Mouse (Mus musculus) heart, embryonic 11.5 days (tissue): ENCODE measurements around the gene Sept8. TPM values are rescaled to one million over a fixed set of nuclear protein-coding genes. Genes with fewer than 3 reads are reported as not detected.

Source experiments
- ATAC-seq: fragments of 200-750 bp; cut with Nextera tagmentation; replicated peaks from 2 replicates; pipeline ENCODE4 v1.8.0; 2017; ENCODE audit warnings: moderate library complexity; ENCODE audit not compliant: insufficient number of reproducible peaks, low FRiP score, low TSS enrichment
- H3K27ac ChIP-seq: fragments of 300-500 bp; sonication (generic); 2 replicates; pipeline ENCODE4 v1.5.1; 2014; ENCODE audit warnings: mild to moderate bottlenecking, low read depth, low read length
- H3K27me3 ChIP-seq: fragments of 300-500 bp; sonication (generic); 2 replicates; pipeline ENCODE4 v1.6.1; 2014; ENCODE audit warnings: mild to moderate bottlenecking, low read length, mixed read lengths; ENCODE audit not compliant: control insufficient read depth, insufficient read depth
- H3K36me3 ChIP-seq: fragments of 300-500 bp; sonication (generic); 2 replicates; pipeline ENCODE4 v1.6.1; 2014; ENCODE audit warnings: mild to moderate bottlenecking, low read length, moderate library complexity, mixed read lengths; ENCODE audit not compliant: control insufficient read depth, insufficient read depth
- H3K4me1 ChIP-seq: fragments of 300-500 bp; sonication (generic); 2 replicates; pipeline ENCODE4 v1.6.1; 2014; ENCODE audit warnings: low read length; ENCODE audit not compliant: control insufficient read depth, insufficient read depth
- H3K4me2 ChIP-seq: fragments of 300-500 bp; sonication (generic); 2 replicates; pipeline ENCODE4 v1.6.1; 2014; ENCODE audit warnings: mild to moderate bottlenecking, moderate library complexity
- H3K4me3 ChIP-seq: fragments of 300-500 bp; sonication (generic); 2 replicates; pipeline ENCODE4 v1.5.1; 2014; ENCODE audit warnings: low read depth, low read length
- H3K9ac ChIP-seq: fragments of 300-500 bp; sonication (generic); 2 replicates; pipeline ENCODE4 v1.6.1; 2014; ENCODE audit warnings: mild to moderate bottlenecking, low read depth, low read length, moderate library complexity
- H3K9me3 ChIP-seq: fragments of 300-500 bp; sonication (generic); replicated peaks from 2 replicates; pipeline ENCODE4 v1.6.1; 2016; ENCODE audit warnings: low read length; ENCODE audit not compliant: control insufficient read depth
- WGBS: fragments of 180-500 bp; shearing (Covaris S2); extraction: QIAGEN DNeasy Blood & Tissue Kit; methylation state at CpG from one replicate; pipeline ENCODE4 v1.1.7; 2014; ENCODE audit not compliant: insufficient replicate concordance; 5-methylcytosine and 5-hydroxymethylcytosine counted together
- polyA plus RNA-seq: library from polyadenylated mRNA; unstranded; fragments of >200 nt; fragmentation: Nextera tagmentation; extraction: Ambion mirVana; gene quantifications from 2 replicates; pipeline ENCODE4 v1.2.1, GENCODE M21; 2014

Sept8 gene
- polyA plus RNA-seq, 1 experiment from 2014 or later, result 18.8 TPM

DNA sequence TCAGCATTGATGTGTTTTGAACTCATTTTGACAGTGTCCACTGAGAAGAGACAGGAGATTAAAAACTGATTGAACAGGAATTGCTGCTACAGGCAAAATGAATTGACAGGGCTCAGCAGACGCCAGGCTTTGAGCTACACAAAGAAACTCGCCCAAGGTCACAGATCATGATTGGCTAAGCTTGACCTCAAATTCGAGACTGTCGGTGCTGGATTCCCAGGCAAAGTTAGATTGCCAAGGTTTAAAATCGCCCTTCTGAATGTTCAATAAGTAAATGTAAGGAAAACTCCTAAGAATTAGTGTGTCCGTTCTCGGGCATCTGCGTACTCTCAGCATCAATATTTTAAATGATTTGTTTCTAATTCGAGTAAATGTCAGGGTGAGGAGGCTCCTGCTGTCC, 29.6 kb upstream of the Sept8 start:
- Histone ChIP-seq H3K27me3 (peaks cover 14% of the 10 kb centered on the region), H3K27ac (no peak overlapping the region), H3K36me3 (no peaks in the 10 kb centered on the region), H3K4me2 (no peak overlapping the region), H3K4me3 (no peak overlapping the region), H3K9me3 (no peaks in the 10 kb centered on the region), H3K9ac (no peak overlapping the region), H3K4me1 (peaks cover 21% of the 10 kb centered on the region)
- no peak for ATAC-seq
- 84% methylated on average over 9 of the region's 9 CpGs for WGBS

GRCm38 (mm10) chr11:53491954-53492401, 27.1 kb upstream of the Sept8 start:
- no peak for ATAC-seq
- Histone ChIP-seq H3K9me3 (no peaks in the 10 kb centered on the region), H3K27me3 (peaks cover 10% of the 10 kb centered on the region), H3K4me3 (no peak overlapping the region), H3K27ac (0 out of 2 replicates have a peak overlapping the region, but pooled peaks have one; percentile 15), H3K4me1 (peaks cover 17% of the 10 kb centered on the region), H3K36me3 (no peaks in the 10 kb centered on the region), H3K4me2 (no peak overlapping the region), H3K9ac (0 out of 2 replicates have a peak overlapping the region, but pooled peaks have one; percentile 2)
- 21% methylated on average over 8 of the region's 8 CpGs for WGBS

GRCm38 (mm10) chr11:53493243-53493955, 25.7 kb upstream of the Sept8 start:
- H3K27ac ChIP-seq, result 0 out of 2 replicates have a peak overlapping the region, but pooled peaks have one; percentile 41
- no peaks in the 10 kb centered on the region for H3K27me3 ChIP-seq
- 28% methylated on average over 3 of the region's 3 CpGs for WGBS
- H3K9me3 ChIP-seq, result no peaks in the 10 kb centered on the region
- H3K4me1 ChIP-seq, result peaks cover 12% of the 10 kb centered on the region
- no peak overlapping the region for H3K9ac ChIP-seq
- H3K4me3 ChIP-seq, result no peak overlapping the region
- H3K4me2 ChIP-seq, result no peak overlapping the region
- ATAC-seq, result no peak
- no peaks in the 10 kb centered on the region for H3K36me3 ChIP-seq

DNA sequence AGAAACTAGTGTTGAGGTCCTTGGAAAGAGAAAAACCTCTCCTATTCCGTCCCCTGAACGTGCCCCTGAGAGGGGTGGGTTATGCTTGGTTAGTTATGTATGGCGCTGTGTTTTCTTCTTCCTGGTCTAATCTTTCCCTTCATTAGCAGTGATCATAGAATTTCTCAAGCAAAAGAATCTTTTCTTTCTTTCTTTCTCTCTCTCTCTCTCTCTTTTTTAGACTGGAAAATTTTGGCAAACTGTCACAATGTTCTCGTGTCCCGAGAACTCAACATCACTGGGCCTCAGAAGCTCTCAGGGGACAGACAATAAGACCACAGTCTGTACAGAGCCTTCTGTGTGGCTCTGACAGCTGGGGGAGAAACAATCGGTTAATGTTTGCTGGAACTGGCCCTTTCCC, 23.6 kb upstream of the Sept8 start:
- Histone ChIP-seq H3K9me3 (no peaks in the 10 kb centered on the region), H3K36me3 (no peaks in the 10 kb centered on the region), H3K4me1 (peaks cover 12% of the 10 kb centered on the region), H3K4me3 (no peak overlapping the region), H3K27me3 (no peaks in the 10 kb centered on the region), H3K27ac (no peak overlapping the region), H3K4me2 (no peak overlapping the region), H3K9ac (no peak overlapping the region)
- WGBS, result 63% methylated on average over 6 of the region's 6 CpGs
- no peak for ATAC-seq

DNA sequence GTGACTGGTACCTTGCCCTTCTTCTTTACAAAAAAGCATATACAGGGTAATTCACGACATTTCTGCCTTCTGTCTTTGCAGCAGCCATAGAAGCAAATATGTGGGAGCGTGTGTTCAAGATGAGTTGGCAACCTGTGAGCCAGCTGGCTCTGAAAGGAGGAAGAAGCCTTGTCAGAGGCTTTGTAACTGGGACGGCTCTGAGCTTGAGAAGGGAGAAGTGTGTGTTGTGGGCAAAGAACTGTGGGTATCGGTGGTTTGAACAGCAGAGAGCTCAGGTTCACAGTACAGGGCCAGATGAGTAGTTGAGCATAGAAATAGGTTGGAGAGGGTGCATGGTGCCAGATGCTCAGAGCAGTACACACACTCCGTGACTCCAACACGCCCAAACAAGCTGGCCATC, 22.1 kb upstream of the Sept8 start:
- H3K4me1 ChIP-seq, result peaks cover 8% of the 10 kb centered on the region
- no peak for ATAC-seq
- WGBS, result 80% methylated on average over 6 of the region's 6 CpGs
- H3K4me2 ChIP-seq, result no peak overlapping the region
- no peak overlapping the region for H3K4me3 ChIP-seq
- H3K36me3 ChIP-seq, result no peaks in the 10 kb centered on the region
- no peaks in the 10 kb centered on the region for H3K27me3 ChIP-seq
- H3K27ac ChIP-seq, result no peak overlapping the region
- no peaks in the 10 kb centered on the region for H3K9me3 ChIP-seq
- H3K9ac ChIP-seq, result no peak overlapping the region

- WGBS, result 8% methylated on average over 11 of the region's 11 CpGs
- 0 out of 2 replicates have a peak, but pooled peaks cover 2% of the 10 kb centered on the region for H3K4me1 ChIP-seq
- peak overlapping the region; percentile 17 for H3K4me2 ChIP-seq
- no peaks in the 10 kb centered on the region for H3K9me3 ChIP-seq
- H3K4me3 ChIP-seq, result no peak overlapping the region
- H3K9ac ChIP-seq, result no peak overlapping the region
- ATAC-seq, result no peak
- H3K27me3 ChIP-seq, result no peaks in the 10 kb centered on the region
- H3K27ac ChIP-seq, result no peak overlapping the region
- H3K36me3 ChIP-seq, result no peaks in the 10 kb centered on the region
Observed at GRCm38 (mm10) chr11:53500569-53500968, 18.5 kb upstream of the Sept8 start.

GRCm38 (mm10) chr11:53502039-53502765, 16.9 kb upstream of the Sept8 start:
- 68% methylated on average over 8 of the region's 8 CpGs for WGBS
- 0 out of 2 replicates have a peak, but pooled peaks cover 2% of the 10 kb centered on the region for H3K4me1 ChIP-seq
- H3K9ac ChIP-seq, result no peak overlapping the region
- no peak overlapping the region for H3K4me2 ChIP-seq
- no peak overlapping the region for H3K27ac ChIP-seq
- H3K9me3 ChIP-seq, result no peaks in the 10 kb centered on the region
- H3K27me3 ChIP-seq, result no peaks in the 10 kb centered on the region
- no peaks in the 10 kb centered on the region for H3K36me3 ChIP-seq
- H3K4me3 ChIP-seq, result no peak overlapping the region
- no peak for ATAC-seq

DNA sequence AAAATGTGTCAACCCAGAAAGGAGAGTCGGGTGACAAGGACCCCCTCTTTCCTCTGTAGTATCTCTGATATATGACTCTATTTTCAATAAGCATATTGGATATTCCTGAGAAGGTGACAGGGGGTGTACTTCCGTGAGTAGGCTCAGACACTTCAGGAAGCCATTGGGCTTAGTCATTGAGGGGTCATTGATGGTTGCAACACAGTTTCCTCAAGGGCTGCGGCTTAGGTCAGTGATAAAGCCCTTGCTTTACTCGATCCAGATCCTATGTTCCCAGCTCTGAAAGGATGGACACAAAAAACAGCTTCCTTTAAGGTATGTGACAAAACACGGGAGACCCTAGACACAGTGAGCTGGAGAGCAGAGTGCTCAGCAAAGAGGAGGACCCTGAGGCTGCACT, 15.3 kb upstream of the Sept8 start:
- 66% methylated on average over 5 of the region's 5 CpGs for WGBS
- Histone ChIP-seq H3K4me1 (0 out of 2 replicates have a peak, but pooled peaks cover 2% of the 10 kb centered on the region), H3K27me3 (no peaks in the 10 kb centered on the region), H3K27ac (no peak overlapping the region), H3K9ac (no peak overlapping the region), H3K4me2 (no peak overlapping the region), H3K9me3 (no peaks in the 10 kb centered on the region), H3K4me3 (no peak overlapping the region), H3K36me3 (no peaks in the 10 kb centered on the region)
- no peak for ATAC-seq
